Mouse (Mus musculus) forebrain, embryonic 11.5 days (tissue): ENCODE results near the gene Yif1b. TPM values are rescaled to one million over a fixed set of nuclear protein-coding genes. Genes with fewer than 3 reads are reported as not detected.

Experiments
- ATAC-seq: fragments of 200-750 bp; cut with Nextera tagmentation; replicated peaks from 2 replicates; pipeline ENCODE4 v1.8.0; 2017; ENCODE audit warnings: moderate TSS enrichment; ENCODE audit not compliant: low FRiP score
- DNase-seq: peaks from one replicate; pipeline ENCODE4 v3.0.0-alpha.2; 2017; ENCODE audit warnings: low spot score
- H3K27ac ChIP-seq: fragments of 300-500 bp; sonication (generic); 2 replicates; pipeline ENCODE4 v1.5.1; 2014; ENCODE audit warnings: low read depth, low read length
- H3K27me3 ChIP-seq: fragments of 300-500 bp; sonication (generic); 2 replicates; pipeline ENCODE4 v1.6.1; 2014; ENCODE audit warnings: mild to moderate bottlenecking, low read length, mixed read lengths; ENCODE audit not compliant: control insufficient read depth, insufficient read depth
- H3K36me3 ChIP-seq: fragments of 300-500 bp; sonication (generic); 2 replicates; pipeline ENCODE4 v1.6.1; 2014; ENCODE audit warnings: mild to moderate bottlenecking, low read length, moderate library complexity, mixed read lengths; ENCODE audit not compliant: control insufficient read depth, insufficient read depth
- H3K4me1 ChIP-seq: fragments of 300-500 bp; sonication (generic); replicated peaks from 2 replicates; pipeline ENCODE4 v1.6.1; 2014; ENCODE audit warnings: low read length, mixed read lengths; ENCODE audit not compliant: control insufficient read depth, insufficient read depth
- H3K4me2 ChIP-seq: fragments of 300-500 bp; sonication (generic); 2 replicates; pipeline ENCODE4 v1.6.1; 2014; ENCODE audit warnings: low read depth, mild to moderate bottlenecking, low read length, moderate library complexity, mixed read lengths; ENCODE audit not compliant: severe bottlenecking
- H3K4me3 ChIP-seq: fragments of 300-500 bp; sonication (generic); 2 replicates; pipeline ENCODE4 v1.5.1; 2014; ENCODE audit warnings: low read depth, low read length
- H3K9ac ChIP-seq: fragments of 300-500 bp; sonication (generic); 2 replicates; pipeline ENCODE4 v1.6.1; 2014; ENCODE audit warnings: low read length
- H3K9me3 ChIP-seq: fragments of 300-500 bp; sonication (generic); 2 replicates; pipeline ENCODE4 v1.6.1; 2016; ENCODE audit warnings: low read length, mixed read lengths; ENCODE audit not compliant: control insufficient read depth
- WGBS: fragments of 180-500 bp; shearing (Covaris S2); extraction: QIAGEN DNeasy Blood & Tissue Kit; methylation state at CpG from one replicate; pipeline ENCODE4 v1.1.7; 2014; 5-methylcytosine and 5-hydroxymethylcytosine counted together
- polyA plus RNA-seq: library from polyadenylated mRNA; unstranded; fragments of >200 nt; fragmentation: Nextera tagmentation; extraction: Ambion mirVana; gene quantifications from 2 replicates; pipeline ENCODE4 v1.2.1, GENCODE M21; 2014

Gene Yif1b
- polyA plus RNA-seq, 1 experiment from 2014 or later, result 78.9 TPM

- 90% methylated on average over 8 of the region's 8 CpGs for WGBS
Observed at GRCm38 (mm10) chr7:29279924-29280323, 41.8 kb downstream of the Yif1b start.

DNA sequence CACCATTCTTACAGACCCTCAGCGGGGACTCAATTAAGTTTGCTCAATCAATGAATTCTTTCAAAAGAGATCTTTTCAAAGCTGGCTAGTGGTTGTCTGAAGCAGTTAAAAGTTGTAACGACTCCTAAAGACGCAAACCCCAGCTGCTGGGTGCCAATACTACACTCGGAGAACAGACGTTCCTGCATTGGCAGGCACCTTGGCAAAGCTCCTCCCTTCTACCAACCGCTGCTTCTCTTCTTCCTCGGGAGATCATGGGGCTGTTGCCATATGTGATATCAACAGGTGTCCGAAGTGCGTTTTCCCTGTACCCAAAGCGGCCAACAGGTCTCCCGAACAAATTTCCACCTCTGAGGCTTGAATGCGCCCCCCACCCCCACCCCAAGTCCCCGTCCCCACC lies 42.7 kb downstream of the Yif1b start:
- Histone ChIP-seq H3K9ac (no peak overlapping the region; the same call in 1 of the 2 replicates), H3K4me1 (peaks cover 7% of the 10 kb centered on the region), H3K9me3 (no peaks in the 10 kb centered on the region), H3K4me2 (peak overlapping the region; percentile 98), H3K27ac (no peak overlapping the region), H3K36me3 (no peaks in the 10 kb centered on the region), H3K4me3 (peak overlapping the region; percentile 56), H3K27me3 (peaks cover 20% of the 10 kb centered on the region)
- no peak for ATAC-seq
- 8% methylated on average over 13 of the region's 13 CpGs for WGBS
- DNase-seq, result no peak

More at GRCm38 (mm10) chr7:29279924-29280323, 41.8 kb downstream of the Yif1b start:
- no peak for DNase-seq
- H3K4me3 ChIP-seq, result no peak overlapping the region
- no peak for ATAC-seq
- H3K27me3 ChIP-seq, result peaks cover 20% of the 10 kb centered on the region
- no peak overlapping the region for H3K4me2 ChIP-seq
- no peak overlapping the region for H3K9ac ChIP-seq
- H3K36me3 ChIP-seq, result no peaks in the 10 kb centered on the region
- H3K4me1 ChIP-seq, result peaks cover 7% of the 10 kb centered on the region
- H3K9me3 ChIP-seq, result no peaks in the 10 kb centered on the region
- no peak overlapping the region for H3K27ac ChIP-seq

GRCm38 (mm10) chr7:29281201-29282073 lies 43.3 kb downstream of the Yif1b start, which contains the start of gene Spint2:
Spint2 (minus strand) TSS chr7:29281912.
- ATAC-seq (peak; percentile 71), DNase-seq (peak; percentile 81)
- Histone ChIP-seq H3K27me3 (peaks cover 20% of the 10 kb centered on the region), H3K9me3 (no peaks in the 10 kb centered on the region), H3K4me3 (peak within 1 kb of the TSS; percentile 56), H3K9ac (peak within 1 kb of the TSS; percentile 62), H3K36me3 (no peaks in the 10 kb centered on the region), H3K4me2 (peak within 1 kb of the TSS; percentile 98), H3K4me1 (peaks cover 7% of the 10 kb centered on the region), H3K27ac (no peak within 1 kb of the TSS)
- under 1% methylated on average over 69 of the region's 80 CpGs for WGBS

DNA sequence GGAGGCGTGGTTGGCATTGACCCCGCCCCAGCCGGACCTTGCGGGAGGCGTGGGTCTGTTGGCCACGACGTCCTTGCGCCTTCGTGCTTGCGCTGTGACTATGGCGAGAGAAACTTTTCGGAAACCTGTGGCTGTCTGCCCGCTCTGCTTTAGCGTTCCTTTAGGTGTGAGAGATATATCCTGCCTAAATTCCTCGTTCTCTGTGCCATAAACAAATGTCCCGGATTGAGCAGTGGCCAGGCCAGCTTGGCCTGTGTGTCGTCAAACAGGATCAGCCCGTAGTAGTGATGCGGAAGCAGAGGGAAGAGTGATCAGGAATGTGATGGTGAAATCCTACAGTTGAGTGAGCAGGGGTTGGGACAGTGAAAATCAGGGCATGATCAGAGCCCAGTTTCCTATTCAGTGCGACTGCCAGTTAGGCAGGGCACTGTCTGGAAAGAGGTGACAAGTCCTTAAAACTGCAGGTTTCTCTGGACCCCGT lies 44.0 kb downstream of the Yif1b start:
- Histone ChIP-seq H3K27ac (no peak overlapping the region), H3K4me3 (peak overlapping the region; percentile 56), H3K27me3 (peaks cover 20% of the 10 kb centered on the region), H3K4me1 (peaks cover 7% of the 10 kb centered on the region), H3K36me3 (no peaks in the 10 kb centered on the region), H3K9ac (peak overlapping the region; percentile 62), H3K4me2 (peak overlapping the region; percentile 98), H3K9me3 (no peaks in the 10 kb centered on the region)
- 0 out of 2 replicates have a peak, but pooled peaks have one; percentile 2 for ATAC-seq
- DNase-seq, result no peak
- 8% methylated on average over 21 of the region's 21 CpGs for WGBS

DNA sequence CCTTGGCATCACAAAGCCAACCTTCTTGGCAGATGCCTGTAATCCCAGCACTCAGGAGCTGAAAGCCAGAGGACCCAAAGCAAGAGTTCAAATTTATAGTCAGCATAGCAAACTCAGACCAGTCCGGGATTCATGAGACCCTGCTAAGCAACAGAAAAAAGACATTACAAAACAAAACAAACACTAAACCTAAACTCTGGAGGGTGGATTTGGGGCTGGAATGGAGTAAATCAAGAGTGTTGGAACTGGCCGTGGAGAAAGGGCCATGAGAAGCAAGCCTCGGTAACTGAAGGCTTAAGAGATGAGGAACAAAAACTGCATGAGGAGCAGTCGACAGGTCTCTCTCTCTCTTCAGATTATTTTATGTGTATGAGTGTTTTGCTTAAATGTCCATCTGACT lies 45.7 kb downstream of the Yif1b start:
- Histone ChIP-seq H3K9me3 (no peaks in the 10 kb centered on the region), H3K27ac (no peak overlapping the region), H3K4me3 (no peak overlapping the region), H3K4me1 (peaks cover 7% of the 10 kb centered on the region), H3K9ac (no peak overlapping the region), H3K4me2 (no peak overlapping the region), H3K36me3 (no peaks in the 10 kb centered on the region), H3K27me3 (peaks cover 22% of the 10 kb centered on the region)
- DNase-seq, result no peak
- WGBS, result 88% methylated on average over 4 of the region's 4 CpGs
- no peak for ATAC-seq

- H3K27me3 ChIP-seq, result peaks cover 26% of the 10 kb centered on the region
- no peak for ATAC-seq
Observed at GRCm38 (mm10) chr7:29284523-29284922, 46.4 kb downstream of the Yif1b start.

GRCm38 (mm10) chr7:29287481-29287880 lies 49.4 kb downstream of the Yif1b start:
- ATAC-seq (no peak), DNase-seq (no peak)
- no peaks in the 10 kb centered on the region for H3K36me3 ChIP-seq
- no peaks in the 10 kb centered on the region for H3K9me3 ChIP-seq
- H3K4me2 ChIP-seq, result no peak overlapping the region
- H3K27me3 ChIP-seq, result peaks cover 12% of the 10 kb centered on the region
- H3K4me1 ChIP-seq, result peaks cover 12% of the 10 kb centered on the region
- WGBS, result 88% methylated on average over 7 of the region's 7 CpGs
- H3K27ac ChIP-seq, result no peak overlapping the region
- H3K4me3 ChIP-seq, result no peak overlapping the region
- H3K9ac ChIP-seq, result no peak overlapping the region

More at GRCm38 (mm10) chr7:29284523-29284922, 46.4 kb downstream of the Yif1b start:
- Histone ChIP-seq H3K4me3 (no peak overlapping the region), H3K4me1 (peaks cover 10% of the 10 kb centered on the region), H3K9ac (no peak overlapping the region), H3K36me3 (no peaks in the 10 kb centered on the region), H3K4me2 (no peak overlapping the region), H3K27ac (no peak overlapping the region), H3K9me3 (no peaks in the 10 kb centered on the region)
- 96% methylated on average over 6 of the region's 6 CpGs for WGBS
- DNase-seq, result no peak

DNA sequence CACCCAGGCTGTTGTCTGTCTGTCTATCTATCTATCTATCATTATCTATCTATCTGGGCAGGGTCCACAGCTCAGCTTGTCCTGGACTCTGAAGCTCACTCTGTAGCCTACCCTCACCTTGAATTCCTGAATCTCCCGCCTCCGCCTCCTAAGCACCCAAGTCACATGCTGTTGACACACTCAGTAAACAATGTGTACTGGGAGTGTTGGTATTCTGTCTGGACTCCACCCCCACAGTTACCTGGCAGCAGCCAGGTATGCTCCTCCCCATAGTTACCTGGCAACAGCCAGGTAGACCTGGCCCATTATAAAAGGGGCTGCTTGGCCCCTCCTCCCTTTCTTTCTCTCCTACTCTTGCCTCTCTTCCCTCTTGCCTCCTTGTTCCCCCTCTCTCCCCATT lies 50.0 kb downstream of the Yif1b start:
- Histone ChIP-seq H3K9me3 (no peaks in the 10 kb centered on the region), H3K27me3 (peaks cover 9% of the 10 kb centered on the region)

More for the DNA sequence above, 50.0 kb downstream of the Yif1b start:
- Histone ChIP-seq H3K27ac (no peak overlapping the region), H3K4me2 (no peak overlapping the region), H3K4me1 (peaks cover 13% of the 10 kb centered on the region), H3K36me3 (no peaks in the 10 kb centered on the region), H3K9ac (no peak overlapping the region), H3K4me3 (no peak overlapping the region)
- WGBS, result 84% methylated on average over 2 of the region's 2 CpGs
- ATAC-seq, result no peak
- no peak for DNase-seq
